ENCODE assay signal across 8 mouse cellular contexts in the genomic region with DNA sequence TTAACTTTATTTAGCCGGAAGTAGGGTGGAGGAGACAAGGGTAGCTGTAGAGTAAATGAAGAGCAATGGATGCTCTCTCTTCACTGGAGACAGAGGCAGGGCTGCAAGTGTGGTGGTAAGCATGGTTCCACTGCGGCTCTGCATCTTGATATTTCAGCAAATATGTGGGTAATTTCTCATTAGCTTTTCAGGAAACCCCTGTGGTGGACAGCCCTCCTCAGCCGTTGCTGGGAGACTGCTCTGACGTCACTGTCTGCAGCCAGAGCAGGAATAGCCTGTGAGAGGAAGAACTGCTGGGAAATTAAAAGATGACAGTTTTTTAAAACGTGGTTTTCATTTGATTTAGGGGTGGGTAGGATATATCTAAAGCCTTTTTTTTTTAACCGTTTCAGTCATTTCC. TPM values are rescaled to one million over a fixed set of nuclear protein-coding genes. Genes with fewer than 3 reads are reported as not detected.
A peak's percentile ranks its signal among the peaks of the same experiment; 100 is the strongest.
DNase-seq lines count a peak whose midpoint lies in the region; ATAC-seq lines count a peak whose summit lies in the region.

No protein-coding gene starts in this region.

- H3K27ac ChIP-seq in embryonic facial prominence, embryonic 12.5 days: no peak overlapping the region
- no peak overlapping the region for H3K27ac ChIP-seq in heart, embryonic 11.5 days (ENCODE audit: low read depth, low read length)
- no peak overlapping the region for H3K27ac ChIP-seq in limb, embryonic 11.5 days (replicated peaks; ENCODE audit: low read depth, low read length)
- peak overlapping the region; percentile 47; the same call in 1 of the 2 replicates for H3K27ac ChIP-seq in midbrain, embryonic 15.5 days

- H3K9me3 ChIP-seq in embryonic facial prominence, embryonic 12.5 days: no peaks in the 10 kb centered on the region
- H3K9me3 ChIP-seq in heart, embryonic 11.5 days (replicated peaks; ENCODE audit: control insufficient read depth, low read length): no peaks in the 10 kb centered on the region
- H3K9me3 ChIP-seq in limb, embryonic 11.5 days (ENCODE audit: control insufficient read depth, low read length): no peaks in the 10 kb centered on the region
- H3K9me3 ChIP-seq in midbrain, embryonic 15.5 days: no peaks in the 10 kb centered on the region

- no peaks in the 10 kb centered on the region for H3K27me3 ChIP-seq in embryonic facial prominence, embryonic 12.5 days
- no peaks in the 10 kb centered on the region for H3K27me3 ChIP-seq in heart, embryonic 11.5 days (ENCODE audit: control insufficient read depth, insufficient read depth, low read length)
- no peaks in the 10 kb centered on the region for H3K27me3 ChIP-seq in limb, embryonic 11.5 days (ENCODE audit: control insufficient read depth, insufficient read depth, low read length)
- H3K27me3 ChIP-seq in midbrain, embryonic 15.5 days (replicated peaks): no peaks in the 10 kb centered on the region

- peaks cover 37% of the 10 kb centered on the region for H3K4me1 ChIP-seq in embryonic facial prominence, embryonic 12.5 days
- peaks cover 40% of the 10 kb centered on the region for H3K4me1 ChIP-seq in heart, embryonic 11.5 days (ENCODE audit: control insufficient read depth, insufficient read depth, low read length)
- H3K4me1 ChIP-seq in limb, embryonic 11.5 days (ENCODE audit: control insufficient read depth, insufficient read depth, low read length): peaks cover 26% of the 10 kb centered on the region
- peaks cover 34% of the 10 kb centered on the region for H3K4me1 ChIP-seq in midbrain, embryonic 15.5 days

- H3K4me3 ChIP-seq in embryonic facial prominence, embryonic 12.5 days: no peak overlapping the region
- no peak overlapping the region for H3K4me3 ChIP-seq in heart, embryonic 11.5 days (ENCODE audit: low read depth, low read length)
- no peak overlapping the region for H3K4me3 ChIP-seq in limb, embryonic 11.5 days (ENCODE audit: low read depth, low read length)
- H3K4me3 ChIP-seq in midbrain, embryonic 15.5 days: no peak overlapping the region

- peak overlapping the region; percentile 5; the same call in 1 of the 2 replicates for H3K4me2 ChIP-seq in embryonic facial prominence, embryonic 12.5 days (replicated peaks)
- 0 out of 2 replicates have a peak overlapping the region, but pooled peaks have one; percentile 32 for H3K4me2 ChIP-seq in heart, embryonic 11.5 days
- no peak overlapping the region for H3K4me2 ChIP-seq in limb, embryonic 11.5 days (ENCODE audit: low read depth, severe bottlenecking)
- peak overlapping the region; percentile 46 for H3K4me2 ChIP-seq in midbrain, embryonic 15.5 days

- WGBS in embryonic facial prominence, embryonic 12.5 days: 13% methylated on average over 6 of the region's 6 CpGs
- 23% methylated on average over 6 of the region's 6 CpGs for WGBS in heart, embryonic 11.5 days (ENCODE audit: insufficient replicate concordance)
- whole genome bisulfite sequencing in limb, embryonic 11.5 days: 15% methylated on average over 6 of the region's 6 CpGs
- WGBS in midbrain, embryonic 15.5 days: 20% methylated on average over 6 of the region's 6 CpGs

- H3K9ac ChIP-seq in embryonic facial prominence, embryonic 12.5 days: no peak overlapping the region
- no peak overlapping the region for H3K9ac ChIP-seq in heart, embryonic 11.5 days (ENCODE audit: low read depth, low read length)
- no peak overlapping the region for H3K9ac ChIP-seq in limb, embryonic 11.5 days (ENCODE audit: low read length)
- no peak overlapping the region for H3K9ac ChIP-seq in midbrain, embryonic 15.5 days

- DNase-seq in layer of hippocampus, adult 11-12 months (ENCODE audit: low spot score): peak; percentile 45
- no peak for DNase-seq in layer of hippocampus, adult 9-10 months (ENCODE audit: low spot score)
- DNase-seq in kidney, adult 8-10 months: peak; percentile 23 to 28
- peak; percentile 71 for DNase-seq in limb, embryonic 11.5 days (ENCODE audit: low spot score)
- DNase-seq in thymus, postnatal 36 days: no peak

- ATAC-seq in embryonic facial prominence, embryonic 12.5 days (ENCODE audit: insufficient number of reproducible peaks, insufficient read depth, low FRiP score, low TSS enrichment): no peak
- ATAC-seq in heart, embryonic 11.5 days (replicated peaks; ENCODE audit: insufficient number of reproducible peaks, low FRiP score, low TSS enrichment): no peak; the same call in 1 of the 2 replicates
- 0 out of 2 replicates have a peak, but pooled peaks have one; percentile 50 for ATAC-seq in limb, embryonic 11.5 days (ENCODE audit: insufficient number of reproducible peaks, low FRiP score, low TSS enrichment, low read depth)
- ATAC-seq in midbrain, embryonic 15.5 days (replicated peaks): peak; percentile 76

- H3K36me3 ChIP-seq in embryonic facial prominence, embryonic 12.5 days: no peaks in the 10 kb centered on the region
- no peaks in the 10 kb centered on the region for H3K36me3 ChIP-seq in heart, embryonic 11.5 days (ENCODE audit: control insufficient read depth, insufficient read depth, low read length)
- H3K36me3 ChIP-seq in limb, embryonic 11.5 days (ENCODE audit: control insufficient read depth, insufficient read depth, low read length): no peaks in the 10 kb centered on the region
- H3K36me3 ChIP-seq in midbrain, embryonic 15.5 days (replicated peaks): no peaks in the 10 kb centered on the region

RNA-seq across cellular contexts. Expression of gene R3hdm2, which starts 41.9 kb away (rescaled TPM):
- 44.9 and 53.0 TPM in 2 replicates for polyA plus RNA-seq in embryonic facial prominence, embryonic 12.5 days (2016; fragmentation: Nextera tagmentation; extraction: Ambion mirVana)
- polyA plus RNA-seq in heart, embryonic 11.5 days (2014; fragmentation: Nextera tagmentation; extraction: Ambion mirVana): 27.7 and 30.3 TPM in 2 replicates
- 35.8 and 45.7 TPM in 2 replicates for polyA plus RNA-seq in limb, embryonic 11.5 days (2014; fragmentation: Nextera tagmentation; extraction: Ambion mirVana)
- polyA plus RNA-seq in midbrain, embryonic 15.5 days (2015; fragmentation: Nextera tagmentation; extraction: Ambion mirVana): 39.7 and 43.6 TPM in 2 replicates

RNA-seq across cellular contexts. Expression of gene Inhbc, which starts 51.8 kb away (rescaled TPM):
- polyA plus RNA-seq in embryonic facial prominence, embryonic 12.5 days (2016; fragmentation: Nextera tagmentation; extraction: Ambion mirVana): 0.09 TPM in 1 of 2 replicates, not detected in the other
- 0.19 TPM in 1 of 2 replicates, not detected in the other for polyA plus RNA-seq in heart, embryonic 11.5 days (2014; fragmentation: Nextera tagmentation; extraction: Ambion mirVana)
- 0.15 TPM in 1 of 2 replicates, not detected in the other for polyA plus RNA-seq in limb, embryonic 11.5 days (2014; fragmentation: Nextera tagmentation; extraction: Ambion mirVana)
- polyA plus RNA-seq in midbrain, embryonic 15.5 days (2015; fragmentation: Nextera tagmentation; extraction: Ambion mirVana): not detected in 2 replicates

Comparison
In these comparisons a context has a peak if more than half of its experiments do, and no peak if none do; other contexts are left out.
1. DNase-seq: peak in layer of hippocampus, adult 11-12 months (single experiment), kidney, adult 8-10 months (2 of 2) and limb, embryonic 11.5 days (single experiment); none in layer of hippocampus, adult 9-10 months (single experiment) and thymus, postnatal 36 days (0 of 2).
2. ATAC-seq: peak in limb, embryonic 11.5 days (single experiment) and midbrain, embryonic 15.5 days (single experiment); none in embryonic facial prominence, embryonic 12.5 days (single experiment) and heart, embryonic 11.5 days (single experiment).